Mouse (Mus musculus) intestine, embryonic 15.5 days (tissue): Measurements from ENCODE around the gene Gjd3. TPM values are rescaled to one million over a fixed set of nuclear protein-coding genes. Genes with fewer than 3 reads are reported as not detected.

Experiments used
- ATAC-seq: fragments of 200-750 bp; cut with Nextera tagmentation; 2 replicates; pipeline ENCODE4 v1.8.0; 2017; ENCODE audit warnings: moderate TSS enrichment, moderate library complexity
- H3K27ac ChIP-seq: fragments of 300-500 bp; sonication (generic); 2 replicates; pipeline ENCODE4 v1.5.1; 2015; ENCODE audit warnings: mild to moderate bottlenecking, inconsistent platforms
- H3K27me3 ChIP-seq: fragments of 300-500 bp; sonication (generic); replicated peaks from 2 replicates; pipeline ENCODE4 v1.6.1; 2015; ENCODE audit warnings: inconsistent platforms
- H3K36me3 ChIP-seq: fragments of 300-500 bp; sonication (generic); 2 replicates; pipeline ENCODE4 v1.6.1; 2015; ENCODE audit warnings: inconsistent platforms
- H3K4me1 ChIP-seq: fragments of 300-500 bp; sonication (generic); replicated peaks from 2 replicates; pipeline ENCODE4 v1.6.1; 2015; ENCODE audit warnings: inconsistent platforms
- H3K4me2 ChIP-seq: fragments of 300-500 bp; sonication (generic); replicated peaks from 2 replicates; pipeline ENCODE4 v1.6.1; 2015; ENCODE audit warnings: mild to moderate bottlenecking, inconsistent platforms
- H3K4me3 ChIP-seq: fragments of 300-500 bp; sonication (generic); replicated peaks from 2 replicates; pipeline ENCODE4 v1.5.1; 2015; ENCODE audit warnings: inconsistent platforms
- H3K9ac ChIP-seq: fragments of 300-500 bp; sonication (generic); 2 replicates; pipeline ENCODE4 v1.6.1; 2015; ENCODE audit warnings: inconsistent platforms
- H3K9me3 ChIP-seq: fragments of 300-500 bp; sonication (generic); 2 replicates; pipeline ENCODE4 v1.6.1; 2016; ENCODE audit warnings: inconsistent platforms
- WGBS: fragments of 180-500 bp; shearing (Covaris S2); methylation state at CpG from one replicate; pipeline ENCODE4 v1.1.7; 2015; 5-methylcytosine and 5-hydroxymethylcytosine counted together
- polyA plus RNA-seq: library from polyadenylated mRNA; unstranded; fragments of >200 nt; fragmentation: Nextera tagmentation; extraction: Ambion mirVana; gene quantifications from 2 replicates; pipeline ENCODE4 v1.2.1, GENCODE M21; 2015

Gjd3 gene
- polyA plus RNA-seq, 1 experiment from 2014 or later = 0.35 TPM

GRCm38 (mm10) chr11:98955707-98956235 is 27.0 kb downstream of the Gjd3 start:
- peaks cover 54% of the 10 kb centered on the region for H3K4me1 ChIP-seq
- WGBS = 34% methylated on average over 7 of the region's 7 CpGs
- H3K4me3 ChIP-seq = no peak overlapping the region
- H3K9ac ChIP-seq = no peak overlapping the region
- no peak overlapping the region for H3K4me2 ChIP-seq
- H3K27ac ChIP-seq = peak overlapping the region; percentile 75; the same call in 1 of the 2 replicates
- ATAC-seq = no peak
- no peaks in the 10 kb centered on the region for H3K36me3 ChIP-seq
- no peaks in the 10 kb centered on the region for H3K27me3 ChIP-seq
- H3K9me3 ChIP-seq = no peaks in the 10 kb centered on the region

GRCm38 (mm10) chr11:98954801-98955706 is 27.8 kb downstream of the Gjd3 start:
- ATAC-seq = peak; percentile 19; the same call in 1 of the 2 replicates
- Histone ChIP-seq H3K4me3 (no peak overlapping the region), H3K36me3 (0 out of 2 replicates have a peak, but pooled peaks cover 4% of the 10 kb centered on the region), H3K9ac (peak overlapping the region; percentile 16; the same call in 1 of the 2 replicates), H3K4me2 (peak overlapping the region; percentile 48), H3K4me1 (peaks cover 61% of the 10 kb centered on the region), H3K9me3 (no peaks in the 10 kb centered on the region), H3K27me3 (no peaks in the 10 kb centered on the region), H3K27ac (peak overlapping the region; percentile 75)
- 17% methylated on average over 17 of the region's 17 CpGs for WGBS

- 4% methylated on average over 10 of the region's 10 CpGs for WGBS
- Histone ChIP-seq H3K36me3 (peaks cover 4% of the 10 kb centered on the region; the same call in 1 of the 2 replicates), H3K27me3 (no peaks in the 10 kb centered on the region), H3K9ac (peak overlapping the region; percentile 16; the same call in 1 of the 2 replicates), H3K9me3 (no peaks in the 10 kb centered on the region), H3K27ac (peak overlapping the region; percentile 75), H3K4me2 (peak overlapping the region; percentile 48), H3K4me3 (no peak overlapping the region), H3K4me1 (peaks cover 67% of the 10 kb centered on the region)
- ATAC-seq = peak; percentile 55
These were observed 28.4 kb downstream of the Gjd3 start for GRCm38 (mm10) chr11:98954373-98954772.

GRCm38 (mm10) chr11:98953835-98954320 is 28.9 kb downstream of the Gjd3 start:
- no peaks in the 10 kb centered on the region for H3K9me3 ChIP-seq
- H3K4me1 ChIP-seq = peaks cover 64% of the 10 kb centered on the region
- no peak overlapping the region for H3K4me3 ChIP-seq
- H3K36me3 ChIP-seq = peaks cover 4% of the 10 kb centered on the region; the same call in 1 of the 2 replicates
- 19% methylated on average over 13 of the region's 13 CpGs for WGBS
- H3K9ac ChIP-seq = no peak overlapping the region; the same call in 1 of the 2 replicates
- H3K4me2 ChIP-seq = peak overlapping the region; percentile 48; the same call in 1 of the 2 replicates
- peak overlapping the region; percentile 19 for H3K27ac ChIP-seq
- H3K27me3 ChIP-seq = no peaks in the 10 kb centered on the region
- no peak for ATAC-seq

- Histone ChIP-seq H3K4me1 (peaks cover 64% of the 10 kb centered on the region), H3K27ac (peak overlapping the region; percentile 19; the same call in 1 of the 2 replicates), H3K4me2 (no peak overlapping the region; the same call in 1 of the 2 replicates), H3K4me3 (no peak overlapping the region), H3K9ac (no peak overlapping the region), H3K36me3 (peaks cover 4% of the 10 kb centered on the region; the same call in 1 of the 2 replicates), H3K27me3 (no peaks in the 10 kb centered on the region), H3K9me3 (no peaks in the 10 kb centered on the region)
- ATAC-seq = peak; percentile 21
- 4% methylated on average over 2 of the region's 2 CpGs for WGBS
These were observed 29.5 kb downstream of the Gjd3 start for GRCm38 (mm10) chr11:98953361-98953760.

- H3K9me3 ChIP-seq = no peaks in the 10 kb centered on the region
- no peaks in the 10 kb centered on the region for H3K27me3 ChIP-seq
- H3K4me3 ChIP-seq = no peak overlapping the region
- ATAC-seq = no peak
- H3K4me2 ChIP-seq = no peak overlapping the region
- WGBS = 56% methylated on average over 2 of the region's 2 CpGs
- no peak overlapping the region for H3K9ac ChIP-seq
- H3K27ac ChIP-seq = 0 out of 2 replicates have a peak overlapping the region, but pooled peaks have one; percentile 40
- H3K36me3 ChIP-seq = peaks cover 4% of the 10 kb centered on the region; the same call in 1 of the 2 replicates
- peaks cover 69% of the 10 kb centered on the region for H3K4me1 ChIP-seq
These were observed 30.1 kb downstream of the Gjd3 start for GRCm38 (mm10) chr11:98952736-98953135.

GRCm38 (mm10) chr11:98952111-98952510 is 30.7 kb downstream of the Gjd3 start:
- no peaks in the 10 kb centered on the region for H3K9me3 ChIP-seq
- ATAC-seq = no peak
- no peaks in the 10 kb centered on the region for H3K27me3 ChIP-seq
- H3K9ac ChIP-seq = no peak overlapping the region
- no peak overlapping the region for H3K27ac ChIP-seq
- 88% methylated on average over 1 of the region's 1 CpGs for WGBS
- peaks cover 4% of the 10 kb centered on the region; the same call in 1 of the 2 replicates for H3K36me3 ChIP-seq
- H3K4me1 ChIP-seq = peaks cover 76% of the 10 kb centered on the region
- no peak overlapping the region for H3K4me3 ChIP-seq
- no peak overlapping the region for H3K4me2 ChIP-seq

- ATAC-seq = no peak
- Histone ChIP-seq H3K4me2 (peak overlapping the region; percentile 11; the same call in 1 of the 2 replicates), H3K27me3 (no peaks in the 10 kb centered on the region), H3K9me3 (no peaks in the 10 kb centered on the region), H3K9ac (0 out of 2 replicates have a peak overlapping the region, but pooled peaks have one; percentile 17), H3K27ac (peak overlapping the region; percentile 70), H3K36me3 (peaks cover 4% of the 10 kb centered on the region; the same call in 1 of the 2 replicates), H3K4me3 (no peak overlapping the region), H3K4me1 (peaks cover 76% of the 10 kb centered on the region)
- WGBS = 60% methylated on average over 16 of the region's 16 CpGs
These were observed 31.6 kb downstream of the Gjd3 start for GRCm38 (mm10) chr11:98951026-98951906.

- Histone ChIP-seq H3K27ac (peak overlapping the region; percentile 70), H3K9ac (no peak overlapping the region), H3K4me3 (no peak overlapping the region), H3K36me3 (peaks cover 4% of the 10 kb centered on the region; the same call in 1 of the 2 replicates), H3K9me3 (no peaks in the 10 kb centered on the region), H3K4me2 (no peak overlapping the region), H3K27me3 (no peaks in the 10 kb centered on the region), H3K4me1 (peaks cover 74% of the 10 kb centered on the region)
- no peak for ATAC-seq
- WGBS = 87% methylated on average over 9 of the region's 9 CpGs
These were observed 32.3 kb downstream of the Gjd3 start for GRCm38 (mm10) chr11:98950484-98950883.

GRCm38 (mm10) chr11:98949958-98950460 is 32.8 kb downstream of the Gjd3 start:
- no peaks in the 10 kb centered on the region for H3K27me3 ChIP-seq
- H3K4me2 ChIP-seq = no peak overlapping the region
- H3K9me3 ChIP-seq = no peaks in the 10 kb centered on the region
- peaks cover 4% of the 10 kb centered on the region; the same call in 1 of the 2 replicates for H3K36me3 ChIP-seq
- no peak for ATAC-seq
- H3K9ac ChIP-seq = no peak overlapping the region
- H3K4me1 ChIP-seq = peaks cover 75% of the 10 kb centered on the region
- H3K27ac ChIP-seq = peak overlapping the region; percentile 70; the same call in 1 of the 2 replicates
- no peak overlapping the region for H3K4me3 ChIP-seq
- WGBS = 87% methylated on average over 7 of the region's 7 CpGs

GRCm38 (mm10) chr11:98949242-98949957 is 33.4 kb downstream of the Gjd3 start:
- no peak overlapping the region for H3K4me2 ChIP-seq
- H3K27me3 ChIP-seq = no peaks in the 10 kb centered on the region
- peaks cover 4% of the 10 kb centered on the region; the same call in 1 of the 2 replicates for H3K36me3 ChIP-seq
- ATAC-seq = no peak
- no peak overlapping the region for H3K4me3 ChIP-seq
- H3K9me3 ChIP-seq = no peaks in the 10 kb centered on the region
- H3K27ac ChIP-seq = no peak overlapping the region
- no peak overlapping the region for H3K9ac ChIP-seq
- peaks cover 75% of the 10 kb centered on the region for H3K4me1 ChIP-seq
- 75% methylated on average over 12 of the region's 12 CpGs for WGBS
